Mouse (Mus musculus) megakaryocyte, adult 5-6 weeks (primary cell): Measurements from ENCODE around the gene Romo1. TPM values are rescaled to one million over a fixed set of nuclear protein-coding genes. Genes with fewer than 3 reads are reported as not detected.
A peak's percentile ranks its signal among the peaks of the same experiment; 100 is the strongest.
"Not testable (repeated sequence)": the region's sequence is repeated elsewhere in the genome, so short reads cannot be mapped to it uniquely, and the experiment has no call there.

Experiments
- ATAC-seq: 2 replicates; pipeline ENCODE4 v1.8.0; 2016; ENCODE audit warnings: mild to moderate bottlenecking, inconsistent platforms; ENCODE audit not compliant: poor library complexity, severe bottlenecking
- total RNA-seq, 2 experiments: library from RNA; stranded (forward) in 1 of 2; stranded (reverse) in 1 of 2; fragments of 153-499, 151-499 nt in 1 of 2; fragments of 221-1000, 200-1000 nt in 1 of 2; gene quantifications; 2 replicates each; pipeline versions ENCODE4 v1.2.3 to v1.2.4; 2015 to 2017

Romo1 gene
- 53.8 and 63.6 TPM in 2 replicates for total RNA-seq (2015)
- total RNA-seq (2017), result 10.0 and 11.0 TPM in 2 replicates

GRCm38 (mm10) chr2:156143953-156144724, at the start of gene Romo1, which contains the start of gene Nfs1:
Romo1 (plus strand) TSS chr2:156144039.
Nfs1 (minus strand) TSS chr2:156144186.
- peak; percentile 96 for ATAC-seq

- peak; percentile 18; the same call in 1 of the 2 replicates for ATAC-seq
Measured at GRCm38 (mm10) chr2:156110627-156111357, 33.0 kb upstream of the Romo1 start.

- ATAC-seq, result peak; percentile 99
Measured at GRCm38 (mm10) chr2:156111358-156112079, 32.3 kb upstream of the Romo1 start, which contains the start of the genes Cpne1 and Rbm12. Cpne1 (minus strand) TSS chr2:156111965. Rbm12 (minus strand) TSS chr2:156111978.

DNA sequence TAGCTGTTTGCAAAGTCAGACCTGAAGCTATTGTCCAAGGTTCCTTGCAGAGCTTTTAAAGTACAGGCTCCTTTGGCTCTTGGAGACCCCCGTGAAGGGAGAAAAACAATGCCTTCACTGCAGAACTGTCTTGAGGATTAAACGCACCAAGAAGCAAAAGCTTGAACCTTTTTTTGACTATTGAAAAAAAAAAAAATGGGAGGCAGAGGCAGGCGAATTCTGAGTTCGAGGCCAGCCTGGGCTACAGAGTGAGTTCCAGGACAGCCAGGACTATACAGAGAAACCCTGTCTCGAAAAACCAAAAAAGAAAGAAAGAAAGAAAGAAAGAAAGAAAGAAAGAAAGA, 31.8 kb upstream of the Romo1 start:
- ATAC-seq, result not testable (repeated sequence)

- ATAC-seq, result no peak
Measured at GRCm38 (mm10) chr2:156119566-156119965, 24.3 kb upstream of the Romo1 start.

GRCm38 (mm10) chr2:156123731-156124130, 20.1 kb upstream of the Romo1 start:
- no peak for ATAC-seq

DNA sequence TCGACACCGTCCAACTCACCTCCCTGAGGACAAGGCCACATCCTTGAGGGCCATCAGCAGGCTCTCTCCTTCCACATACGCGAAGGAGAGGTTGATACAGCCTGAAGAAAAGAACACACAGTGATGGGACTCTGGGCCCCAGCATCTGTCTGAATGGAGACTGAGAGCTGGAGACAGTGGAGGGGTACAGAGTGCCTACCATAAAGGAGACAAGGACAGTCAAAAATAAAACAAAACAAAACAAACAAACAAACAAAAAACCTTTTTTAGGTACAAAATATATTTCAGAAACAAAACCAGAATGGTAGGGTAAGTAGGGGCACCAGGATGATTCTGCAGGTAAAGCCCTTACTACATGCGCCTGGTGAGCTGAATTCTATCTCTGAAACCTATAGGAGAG, 16.8 kb upstream of the Romo1 start, which contains the start of gene Gm28036:
Gene Gm28036, minus strand, starts transcription at position 101 of the 400 bp plus-strand sequence.
- ATAC-seq, result no peak

DNA sequence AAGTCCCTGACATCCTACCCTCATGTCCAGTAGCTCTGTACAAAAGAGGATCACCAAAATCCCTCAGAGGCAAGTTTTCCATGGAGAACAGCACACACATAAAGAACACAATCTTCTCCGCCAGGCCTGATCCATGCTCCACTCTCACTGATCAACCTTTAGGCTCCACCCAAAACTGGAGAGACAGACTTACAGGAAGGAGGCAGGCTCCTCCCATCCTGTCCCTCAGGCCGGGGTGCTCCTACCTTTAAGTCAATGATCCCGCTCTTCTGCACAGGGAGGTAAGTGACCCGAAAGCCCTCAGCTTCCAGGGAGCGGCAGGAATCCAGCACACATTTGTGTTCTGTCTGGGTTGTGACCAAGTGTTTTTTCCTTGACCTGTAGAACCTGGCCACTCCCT, 9.7 kb upstream of the Romo1 start:
- ATAC-seq, result no peak

GRCm38 (mm10) chr2:156135695-156136094, 8.1 kb upstream of the Romo1 start:
- ATAC-seq, result no peak

- no peak for ATAC-seq
Measured at GRCm38 (mm10) chr2:156142820-156143219, 1.0 kb upstream of the Romo1 start.

- ATAC-seq, result peak; percentile 10; the same call in 1 of the 2 replicates
Measured at GRCm38 (mm10) chr2:156143367-156143766, 472 bp upstream of the Romo1 start.

- ATAC-seq, result no peak
Measured at GRCm38 (mm10) chr2:156145486-156146130, 1.8 kb downstream of the Romo1 start.

- ATAC-seq, result no peak
Measured at GRCm38 (mm10) chr2:156146272-156146989, 2.6 kb downstream of the Romo1 start.

GRCm38 (mm10) chr2:156147316-156147915, 3.6 kb downstream of the Romo1 start:
- ATAC-seq, result no peak

DNA sequence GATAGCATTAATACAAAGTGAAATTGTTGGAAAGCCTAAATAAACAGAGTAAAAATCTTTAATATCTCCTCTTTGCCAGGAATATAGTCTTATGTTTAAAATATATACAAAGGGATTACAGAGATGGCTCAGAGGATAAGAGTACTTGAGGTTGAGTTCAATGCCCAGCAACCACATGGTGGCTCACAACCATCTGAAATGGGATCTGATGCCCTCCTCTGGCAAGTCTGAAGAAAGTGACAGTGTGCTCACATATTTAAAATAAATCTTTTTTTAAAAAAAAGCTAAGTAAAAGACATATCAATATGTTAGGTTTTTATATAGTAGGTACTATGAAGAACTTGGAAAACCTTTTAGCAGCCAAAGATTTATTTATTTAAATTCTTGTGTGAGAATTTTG, 7.7 kb downstream of the Romo1 start:
- ATAC-seq, result no peak

DNA sequence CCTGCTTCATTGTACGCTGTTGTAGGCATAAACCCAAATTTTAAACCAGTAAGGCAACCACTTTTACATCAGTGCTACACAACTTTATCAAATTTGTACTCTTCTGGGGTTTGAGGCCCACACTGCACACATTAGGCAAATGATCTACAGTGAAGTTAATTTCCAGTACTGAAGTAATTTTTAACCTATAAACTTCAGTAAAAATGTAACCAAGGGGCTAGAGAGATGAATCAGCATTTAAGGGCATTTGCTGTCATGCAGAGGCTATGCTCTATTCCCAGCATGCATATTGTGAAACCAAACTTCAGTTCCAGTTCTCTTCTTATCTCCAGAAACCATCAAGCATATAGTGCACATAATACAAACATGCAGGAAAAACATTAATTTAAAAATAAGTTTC, 21.6 kb downstream of the Romo1 start:
- no peak for ATAC-seq

- no peak for ATAC-seq
Measured at GRCm38 (mm10) chr2:156166557-156166956, 22.7 kb downstream of the Romo1 start.

GRCm38 (mm10) chr2:156177079-156177478, 33.2 kb downstream of the Romo1 start:
- no peak for ATAC-seq

GRCm38 (mm10) chr2:156177651-156178050, 33.8 kb downstream of the Romo1 start:
- ATAC-seq, result no peak
